Mouse (Mus musculus) fat pad, adult 2 months (tissue): ENCODE results near the gene Rims1.

Experiments used
- DNase-seq: peaks from one replicate; pipeline ENCODE4 v3.0.0-alpha.2; 2011; ENCODE audit warnings: low read depth, low spot score; ENCODE audit errors: extremely low read depth

Gene Rims1

GRCm38 (mm10) chr1:22805726-22806625, at the start of gene Rims1:
Gene Rims1 (minus strand): TSS chr1:22805994.
- DNase-seq = no peak

DNA sequence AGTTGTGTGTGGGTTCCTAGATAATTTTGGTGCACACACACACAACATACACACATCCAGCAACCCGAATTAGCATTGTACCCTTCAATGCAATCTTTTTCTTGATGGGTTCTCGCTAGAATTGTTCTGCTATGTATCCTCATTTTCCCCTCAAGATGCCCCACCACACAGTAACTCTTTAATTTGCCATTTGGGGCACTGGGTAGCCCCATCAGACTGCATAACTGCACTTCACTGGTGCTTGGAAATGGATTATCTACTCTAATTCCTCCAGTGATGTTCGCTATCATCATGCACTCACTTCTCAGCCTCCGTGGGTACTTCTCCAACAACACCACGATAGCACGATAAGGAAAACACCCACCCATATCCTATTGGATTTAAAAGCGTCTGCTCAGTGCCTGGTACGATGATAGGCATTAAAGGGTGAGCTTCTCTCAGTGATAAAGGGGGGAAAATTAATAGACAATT, 867 bp upstream of the Rims1 start:
- DNase-seq = no peak

GRCm38 (mm10) chr1:22805025-22805725, 619 bp downstream of the Rims1 start:
- DNase-seq = no peak

- DNase-seq = no peak
Measured at GRCm38 (mm10) chr1:22804148-22804885, 1.5 kb downstream of the Rims1 start.

DNA sequence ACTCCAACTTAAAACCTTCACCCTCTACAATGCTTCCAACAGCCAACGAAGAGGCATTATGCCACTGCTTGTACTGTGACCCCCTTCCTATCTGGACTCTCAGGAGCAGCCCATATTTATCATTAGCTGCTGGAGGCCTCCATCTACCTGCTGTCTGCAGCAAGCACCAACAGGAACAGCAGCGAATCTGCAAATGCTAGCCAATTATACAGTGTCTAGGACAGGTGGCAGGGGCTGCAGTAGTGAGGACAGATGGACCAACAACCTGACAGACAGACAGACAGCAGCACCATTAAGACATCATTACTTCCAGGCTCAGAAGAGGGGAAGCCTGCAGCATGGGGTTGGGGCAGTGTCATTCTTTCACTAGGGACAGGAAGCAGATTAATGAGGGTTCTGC, 2.3 kb downstream of the Rims1 start:
- no peak for DNase-seq

DNA sequence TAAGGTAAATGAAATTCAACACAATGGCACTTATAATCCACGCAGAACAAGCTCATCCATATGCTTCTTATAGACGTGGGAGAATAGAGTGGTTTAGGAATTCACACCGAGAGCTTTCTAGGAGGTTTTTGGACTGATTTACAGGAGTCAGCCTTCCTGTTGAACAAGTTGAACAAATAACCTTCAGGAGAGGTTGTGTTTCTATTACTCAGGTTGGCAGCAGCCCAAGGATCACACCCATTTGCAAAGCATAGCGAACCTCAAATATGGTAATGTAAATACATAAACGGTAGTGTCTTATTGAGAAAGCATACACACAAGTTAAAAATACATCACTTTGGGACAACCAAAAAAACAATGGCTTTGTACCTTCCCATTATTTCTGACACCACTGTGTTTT, 5.5 kb downstream of the Rims1 start:
- DNase-seq = no peak

GRCm38 (mm10) chr1:22797091-22797490, 8.7 kb downstream of the Rims1 start:
- DNase-seq = no peak

DNA sequence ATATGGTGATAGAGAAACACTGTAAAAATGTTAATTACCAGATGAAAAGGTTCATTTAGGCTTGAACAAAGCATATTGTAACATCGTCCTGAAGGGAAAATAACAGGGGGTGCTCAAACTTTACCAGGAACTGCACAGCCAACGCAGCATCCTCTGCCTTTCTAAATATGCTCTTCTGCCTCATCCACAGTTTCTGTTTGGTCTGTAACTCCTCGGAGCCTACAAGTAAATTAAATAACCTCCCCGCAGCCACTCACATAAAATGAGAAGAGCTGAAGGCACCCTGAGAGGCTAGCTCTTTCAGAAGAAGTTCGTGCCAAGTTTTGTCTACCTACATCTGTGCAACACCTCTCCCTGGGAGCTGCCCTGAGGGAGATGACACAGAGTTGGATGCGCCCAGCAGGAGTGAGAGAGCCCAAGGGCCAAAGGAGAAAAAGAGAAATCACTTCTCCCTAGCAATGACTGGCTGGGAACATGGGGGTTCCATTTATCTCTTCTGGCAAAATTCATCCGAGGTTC, 16.3 kb downstream of the Rims1 start:
- DNase-seq = no peak

GRCm38 (mm10) chr1:22787616-22788015, 18.2 kb downstream of the Rims1 start:
- DNase-seq = no peak

DNA sequence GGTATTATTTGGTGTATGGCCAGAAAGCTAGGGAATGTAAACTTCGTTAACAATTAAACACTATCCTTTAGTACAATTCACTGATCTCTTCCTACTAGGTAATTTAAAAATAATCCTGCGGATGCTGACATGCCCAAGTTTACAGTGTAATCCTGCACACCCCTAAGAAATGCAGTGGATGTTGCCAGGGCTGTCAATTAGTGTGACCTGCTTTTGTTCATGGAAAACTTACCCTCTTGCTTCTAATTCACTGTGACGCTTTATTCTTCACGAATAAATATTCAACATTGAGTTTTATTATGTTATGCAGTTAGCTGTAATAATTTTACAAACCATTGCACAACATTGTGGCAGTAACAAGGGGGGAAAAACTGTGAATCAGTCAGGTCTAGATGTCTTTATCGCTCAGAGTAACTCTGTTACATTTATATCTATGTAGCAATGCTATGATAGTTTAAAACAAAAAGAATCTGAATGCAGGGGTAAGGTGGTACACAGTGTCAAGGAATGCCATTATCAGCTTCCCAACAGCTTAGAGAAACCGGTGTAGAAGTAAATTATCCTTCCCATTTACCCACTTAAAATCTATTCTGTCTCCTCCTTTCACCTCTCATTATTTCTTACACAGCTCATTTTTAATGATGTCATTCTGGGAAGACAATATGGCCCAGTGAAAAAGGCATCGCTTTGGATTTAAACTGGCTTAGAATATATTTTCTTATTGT, 35.1 kb downstream of the Rims1 start:
- no peak for DNase-seq

GRCm38 (mm10) chr1:22763376-22763775, 42.4 kb downstream of the Rims1 start:
- DNase-seq = no peak

DNA sequence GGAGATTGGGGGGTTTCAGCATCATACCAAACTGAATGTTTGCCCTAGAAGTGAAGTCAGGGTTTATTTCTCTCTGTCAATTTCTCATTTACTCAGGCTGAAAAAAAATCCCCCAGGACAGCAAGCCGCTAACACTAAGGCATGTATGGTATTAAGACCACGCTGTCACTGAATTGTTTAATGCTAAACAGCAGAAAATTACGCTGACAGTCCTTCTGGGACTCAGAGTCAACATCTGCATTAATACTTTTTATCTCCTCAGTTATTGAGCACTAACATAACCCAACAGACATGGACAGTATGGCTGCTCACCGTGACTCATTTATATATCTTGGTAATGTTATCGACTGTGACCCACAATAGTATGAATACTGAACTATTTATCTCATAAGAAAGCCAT, 43.0 kb downstream of the Rims1 start:
- DNase-seq = no peak

DNA sequence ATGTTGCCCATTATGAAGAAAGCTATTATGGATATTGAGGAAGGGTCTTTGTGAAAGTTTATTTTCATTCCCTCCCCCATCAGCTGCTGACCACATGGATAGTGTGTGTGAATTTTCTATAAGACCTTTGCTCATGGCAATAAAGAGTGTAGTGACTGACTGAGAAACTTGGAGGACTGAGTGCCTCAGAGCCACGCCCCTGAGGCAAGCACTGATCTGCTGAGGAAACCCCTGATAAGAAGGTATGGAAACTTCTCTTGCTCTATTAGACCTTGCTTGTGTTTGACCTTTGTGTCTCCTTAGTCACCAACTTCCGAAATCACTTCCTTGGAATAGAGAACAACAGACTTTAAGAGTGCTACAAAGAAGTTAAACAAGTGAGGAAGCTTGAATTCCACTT, 55.3 kb downstream of the Rims1 start:
- no peak for DNase-seq

DNA sequence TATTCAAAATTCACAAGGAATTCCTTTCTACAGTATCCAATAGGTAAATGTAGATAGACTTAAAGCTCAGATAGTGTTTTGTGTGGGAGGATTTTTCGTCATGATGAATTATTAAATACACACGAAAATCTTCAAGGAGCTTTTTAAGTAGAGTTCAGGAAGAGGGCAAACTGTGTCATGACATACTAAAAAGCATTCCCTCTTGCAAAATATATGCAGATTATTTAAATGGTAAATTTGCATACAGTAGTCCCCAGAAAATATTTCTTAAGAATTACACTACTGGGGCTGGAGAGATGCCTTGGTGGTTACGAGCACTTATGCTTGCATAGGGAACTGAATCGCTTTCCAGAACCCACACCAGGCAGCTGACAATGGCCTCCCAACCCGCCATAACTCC, 61.1 kb downstream of the Rims1 start:
- DNase-seq = no peak

GRCm38 (mm10) chr1:22737491-22737890, 68.3 kb downstream of the Rims1 start:
- no peak for DNase-seq

- DNase-seq = no peak
Measured at GRCm38 (mm10) chr1:22734429-22734828, 71.4 kb downstream of the Rims1 start.

DNA sequence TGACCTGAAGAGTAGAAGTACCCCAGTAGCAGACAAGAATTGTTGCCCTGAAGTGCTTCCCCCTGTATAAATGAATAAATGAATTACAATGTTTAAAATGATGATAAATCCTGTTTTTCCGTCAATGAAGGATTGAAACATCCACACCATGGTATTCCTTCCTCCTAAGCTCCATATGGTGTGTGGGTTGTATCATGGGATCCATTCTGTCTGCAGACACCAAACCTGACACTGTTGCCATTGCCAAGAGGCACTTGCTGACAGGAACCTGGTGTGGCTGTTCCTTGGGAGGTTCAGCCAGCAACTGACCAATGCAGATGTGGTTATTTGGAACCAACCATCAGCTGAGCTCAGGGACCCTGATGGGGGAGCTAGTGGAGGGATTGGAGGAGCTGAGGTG, 72.5 kb downstream of the Rims1 start:
- DNase-seq = no peak

GRCm38 (mm10) chr1:22728207-22728606, 77.6 kb downstream of the Rims1 start:
- no peak for DNase-seq

GRCm38 (mm10) chr1:22721706-22722105, 84.1 kb downstream of the Rims1 start:
- DNase-seq = no peak

- no peak for DNase-seq
Measured at GRCm38 (mm10) chr1:22720714-22721113, 85.1 kb downstream of the Rims1 start.

DNA sequence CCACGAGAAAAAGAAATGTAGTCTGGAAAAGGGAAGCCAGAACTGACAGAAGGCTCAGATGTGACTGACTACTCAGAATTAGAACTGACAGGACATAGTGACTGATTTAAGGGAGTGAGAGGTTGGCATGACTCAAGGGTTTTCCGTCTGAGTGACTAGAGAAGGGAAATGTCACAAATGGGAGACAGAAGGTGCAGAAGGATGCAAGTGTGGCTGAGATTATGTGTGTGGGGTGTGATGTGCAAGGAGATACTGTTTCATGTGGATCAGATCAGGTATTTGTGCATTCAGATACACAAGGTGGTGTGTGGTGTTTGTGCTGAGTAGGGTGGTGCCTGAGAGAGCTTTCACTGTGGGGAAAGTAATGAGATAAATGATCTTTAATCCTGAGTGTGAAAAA, 96.3 kb downstream of the Rims1 start:
- DNase-seq = no peak
